Mouse (Mus musculus) embryonic fibroblast, embryonic 13.5 days (primary cell): ENCODE measurements at regions not wholly inside any gene's neighbourhood (a gene's known extent, or its start where the extent isn't known, plus 50 kb on each side); places are given as distances from the start of the nearest gene placed in this dataset.

Experiments
- H3K27ac ChIP-seq: 2 replicates; pipeline ENCODE4 v1.5.1; 2012; ENCODE audit warnings: low read length, control low read depth, inconsistent platforms; ENCODE audit not compliant: insufficient read depth
- H3K4me1 ChIP-seq: 2 replicates; pipeline ENCODE4 v1.6.1; 2011; ENCODE audit warnings: low read length; ENCODE audit not compliant: control insufficient read depth, insufficient read depth
- H3K4me3 ChIP-seq: 2 replicates; pipeline ENCODE4 v1.5.1; 2011; ENCODE audit warnings: mild to moderate bottlenecking, control low read depth, low read length; ENCODE audit not compliant: insufficient read depth
- CTCF ChIP-seq: IDR thresholded peaks from 2 replicates; pipeline ENCODE4 v1.5.1; 2011; ENCODE audit warnings: mild to moderate bottlenecking, control low read depth, low read length, moderate library complexity, borderline replicate concordance; ENCODE audit not compliant: insufficient read depth
- POLR2A ChIP-seq: IDR thresholded peaks from 2 replicates; pipeline ENCODE4 v1.6.1; 2011; ENCODE audit warnings: low read depth, mild to moderate bottlenecking, control low read depth, low read length, moderate library complexity

DNA sequence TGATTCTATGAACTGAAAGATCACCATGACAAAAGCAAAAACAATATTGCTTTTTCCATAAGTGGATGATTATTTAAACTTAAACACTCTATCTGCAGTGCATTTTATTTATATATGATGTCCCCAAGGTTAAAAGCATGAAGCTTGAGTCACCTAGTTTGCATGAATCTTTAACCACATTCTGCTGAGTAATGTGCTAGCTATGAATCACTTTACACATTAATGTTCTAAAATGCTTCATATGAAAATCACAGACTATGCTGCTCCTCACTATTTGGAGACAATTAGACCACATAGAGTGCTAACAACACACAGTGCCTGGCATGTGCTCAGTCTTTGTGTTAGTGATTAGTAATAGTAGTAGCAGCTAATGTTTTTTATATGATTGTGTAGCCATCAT lies 185.6 kb upstream of the Cxxc4 start:
- no peak overlapping the region for H3K4me3 ChIP-seq
- H3K4me1 ChIP-seq, result no peaks in the 10 kb centered on the region
- TF ChIP-seq CTCF (no peak), POLR2A (no peak)
- peak overlapping the region; percentile 80 for H3K27ac ChIP-seq

DNA sequence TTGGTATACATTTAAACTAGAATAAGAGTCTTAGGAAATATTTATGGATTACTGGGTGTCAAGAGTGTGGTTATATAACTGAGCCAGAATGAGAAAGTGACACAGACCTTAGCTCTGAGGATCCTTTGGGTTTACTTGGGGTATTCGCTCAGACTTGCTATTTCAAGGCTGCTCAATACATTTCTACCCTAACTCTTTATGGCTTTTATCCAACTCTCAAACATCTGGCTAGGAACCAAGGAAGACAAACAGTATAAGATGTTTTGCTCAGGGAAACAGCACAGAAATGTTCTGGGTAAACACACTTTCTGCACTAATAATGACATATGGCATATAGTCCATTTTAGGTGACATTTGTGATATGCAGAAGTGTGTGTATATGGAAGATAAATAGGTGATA lies 153.8 kb upstream of the Cxxc4 start:
- Histone ChIP-seq H3K27ac (no peak overlapping the region), H3K4me1 (no peaks in the 10 kb centered on the region), H3K4me3 (no peak overlapping the region)
- no peak for TF ChIP-seq POLR2A
- no peak for TF ChIP-seq CTCF

DNA sequence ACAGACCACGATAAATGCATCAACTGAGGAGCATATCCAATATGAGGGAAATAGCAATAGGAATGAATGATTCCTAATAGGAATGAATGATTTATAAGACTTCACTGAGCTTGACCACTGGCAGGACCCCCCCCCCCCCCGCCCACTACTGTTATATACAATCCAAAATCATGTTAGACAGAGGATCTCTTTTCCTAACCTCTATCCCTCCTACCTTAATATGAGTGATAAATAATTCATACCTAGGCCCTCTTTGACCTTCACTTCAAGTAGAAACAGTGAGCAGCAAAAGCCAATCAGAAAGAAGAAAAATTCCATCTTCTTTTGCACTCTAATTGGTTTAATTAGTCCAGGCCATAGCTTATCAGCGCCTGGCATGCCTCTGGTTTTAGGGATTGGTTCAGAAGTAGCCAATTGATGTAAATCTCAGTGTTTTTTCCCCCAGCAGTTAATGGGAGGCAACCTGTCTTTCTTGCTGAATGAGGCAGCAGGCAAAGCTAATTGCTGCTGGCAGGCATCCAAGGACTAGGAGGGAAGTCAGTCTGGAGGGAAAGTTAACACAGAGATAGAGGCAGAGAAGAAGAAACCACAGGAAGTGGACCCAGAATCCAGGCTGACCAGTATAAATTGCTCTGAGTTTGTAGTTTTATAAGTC lies 136.7 kb upstream of the Cxxc4 start:
- TF ChIP-seq POLR2A (no peak), CTCF (no peak)
- Histone ChIP-seq H3K4me3 (no peak overlapping the region), H3K4me1 (peaks cover 9% of the 10 kb centered on the region), H3K27ac (no peak overlapping the region)

DNA sequence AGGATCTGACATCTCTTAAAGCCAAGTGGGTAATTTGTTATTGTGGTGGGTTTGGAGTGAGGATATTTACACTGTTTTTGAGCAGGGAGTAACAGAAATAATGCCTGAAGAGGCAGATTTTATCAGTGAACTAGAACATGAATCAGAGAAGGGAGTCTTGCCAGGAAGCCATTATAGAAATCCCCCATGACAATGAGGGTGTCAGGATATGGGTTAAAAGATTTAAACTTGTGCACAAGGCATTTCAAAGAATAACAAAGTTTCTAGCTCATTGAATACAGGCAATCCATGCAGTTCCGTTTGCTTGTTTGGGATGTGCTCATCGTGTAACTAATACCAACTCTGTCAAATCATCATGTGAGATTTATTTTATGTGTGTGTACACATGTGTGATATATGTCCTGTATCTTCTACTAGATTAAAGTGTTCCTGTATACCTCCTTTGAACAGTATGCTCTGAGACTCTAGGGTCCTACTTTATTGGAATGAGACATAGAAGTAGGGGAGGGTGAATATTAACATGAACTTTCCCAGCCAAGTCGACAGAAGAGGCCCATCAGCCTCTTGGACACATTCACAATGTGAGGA lies 134.0 kb upstream of the Cxxc4 start:
- TF ChIP-seq CTCF (no peak), POLR2A (no peak)

DNA sequence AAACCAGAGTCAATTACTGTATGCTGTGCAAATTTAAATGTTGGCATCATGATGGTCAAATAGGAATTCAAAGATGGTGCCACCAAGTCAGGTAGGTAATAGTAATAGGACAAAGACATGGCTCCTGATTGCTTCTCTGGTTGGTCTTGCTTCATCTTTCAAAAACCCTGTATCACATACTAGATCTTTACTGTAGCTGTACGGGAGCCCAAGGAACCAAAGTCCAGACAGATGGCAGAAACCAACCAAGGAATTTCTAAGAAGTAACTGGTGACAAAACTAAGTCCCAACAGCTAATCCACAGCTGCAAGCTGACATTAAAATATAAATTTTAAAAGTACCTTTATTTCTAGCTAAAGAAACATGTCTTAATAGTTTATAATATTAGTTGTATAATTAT lies 131.7 kb upstream of the Cxxc4 start:
- TF ChIP-seq POLR2A, result no peak
- no peak for TF ChIP-seq CTCF

More for the DNA sequence above, 134.0 kb upstream of the Cxxc4 start:
- Histone ChIP-seq H3K27ac (no peak overlapping the region), H3K4me1 (peaks cover 5% of the 10 kb centered on the region), H3K4me3 (no peak overlapping the region)

DNA sequence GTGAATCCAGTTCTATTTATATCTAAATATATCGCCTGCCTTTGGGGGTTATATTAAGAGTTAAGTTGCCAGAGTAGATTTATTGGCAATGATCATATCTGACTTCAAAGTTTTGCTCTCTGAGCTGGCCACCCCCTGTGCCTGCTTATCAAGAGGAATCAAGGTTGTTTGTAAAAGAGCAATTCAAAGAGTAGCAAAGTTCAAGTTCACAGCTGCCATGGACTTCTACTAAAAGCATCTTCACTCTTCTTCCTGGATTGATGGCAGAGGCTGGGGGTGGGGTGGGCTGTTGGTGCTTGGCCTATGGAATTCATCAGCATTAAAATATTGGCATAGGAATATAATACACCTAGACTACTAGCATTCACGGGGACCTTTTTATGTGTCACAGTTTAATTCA lies 131.2 kb upstream of the Cxxc4 start:
- Histone ChIP-seq H3K4me3 (no peak overlapping the region), H3K27ac (no peak overlapping the region), H3K4me1 (peaks cover 2% of the 10 kb centered on the region)
- no peak for TF ChIP-seq POLR2A
- no peak for TF ChIP-seq CTCF

More for the DNA sequence above, 131.7 kb upstream of the Cxxc4 start:
- Histone ChIP-seq H3K4me1 (peaks cover 5% of the 10 kb centered on the region), H3K4me3 (no peak overlapping the region), H3K27ac (no peak overlapping the region)

DNA sequence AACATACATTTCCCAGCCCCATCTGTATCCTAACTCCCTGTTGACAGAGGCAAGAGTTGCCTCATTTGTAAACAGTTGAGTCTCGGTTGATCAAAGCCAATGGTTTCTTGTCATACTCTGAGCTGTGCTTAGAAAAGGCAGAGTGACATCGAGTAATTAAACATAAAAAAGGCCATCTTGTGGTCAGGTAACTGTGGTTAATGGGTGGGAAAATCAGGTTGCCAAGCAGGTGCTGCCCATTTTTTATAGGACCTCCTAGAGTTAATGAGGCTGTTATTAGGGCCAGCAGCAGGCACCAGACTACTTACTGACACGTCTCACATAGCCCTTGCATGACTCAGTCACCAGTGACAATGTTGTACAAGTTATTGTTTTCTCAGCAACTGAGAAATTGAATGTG lies 130.7 kb upstream of the Cxxc4 start:
- TF ChIP-seq CTCF (no peak), POLR2A (no peak)
- H3K27ac ChIP-seq, result no peak overlapping the region
- H3K4me3 ChIP-seq, result no peak overlapping the region

DNA sequence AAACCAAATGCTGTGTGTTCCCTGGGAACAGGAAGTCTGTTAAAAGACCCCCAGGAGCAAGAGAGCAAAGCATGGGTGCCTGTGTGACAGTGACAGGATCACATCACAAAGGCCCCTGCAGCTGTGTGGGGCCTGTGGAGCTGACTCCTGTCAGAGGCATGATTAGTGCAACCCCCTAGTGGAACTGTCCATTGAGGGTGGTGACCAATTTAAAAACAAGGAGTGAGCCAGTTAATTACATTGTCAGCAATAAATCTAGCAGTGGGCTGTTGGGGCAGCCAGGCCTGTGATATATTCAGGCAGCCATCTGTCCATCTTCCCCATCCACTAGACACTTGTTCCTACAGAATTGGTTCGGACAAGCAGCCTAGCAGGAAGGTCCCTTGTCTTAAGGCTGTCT lies 121.8 kb upstream of the Cxxc4 start:
- Histone ChIP-seq H3K27ac (no peak overlapping the region), H3K4me1 (no peaks in the 10 kb centered on the region), H3K4me3 (no peak overlapping the region)
- TF ChIP-seq CTCF (no peak), POLR2A (no peak)

More for the DNA sequence above, 130.7 kb upstream of the Cxxc4 start:
- H3K4me1 ChIP-seq, result no peaks in the 10 kb centered on the region

DNA sequence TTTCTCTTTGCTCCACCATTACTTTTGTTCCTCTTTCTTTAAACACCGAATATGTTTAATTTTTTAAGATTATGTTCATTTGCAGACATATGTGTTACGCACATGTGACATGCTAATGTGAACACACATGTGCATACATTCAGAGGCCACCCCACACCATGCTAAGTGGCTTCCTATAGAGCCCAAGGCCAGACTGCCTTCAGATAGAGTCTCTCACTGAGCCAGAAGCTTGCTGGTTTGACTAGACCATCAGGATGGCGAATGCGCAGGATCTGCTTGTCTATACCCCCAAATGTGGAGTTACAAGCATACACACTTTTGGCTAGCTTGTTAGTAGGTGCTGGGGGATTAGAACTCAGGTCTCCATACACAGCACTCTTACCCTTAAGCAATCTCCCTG lies 121.3 kb upstream of the Cxxc4 start:
- no peak overlapping the region for H3K27ac ChIP-seq
- no peaks in the 10 kb centered on the region for H3K4me1 ChIP-seq
- H3K4me3 ChIP-seq, result no peak overlapping the region
- TF ChIP-seq CTCF (no peak), POLR2A (no peak)

DNA sequence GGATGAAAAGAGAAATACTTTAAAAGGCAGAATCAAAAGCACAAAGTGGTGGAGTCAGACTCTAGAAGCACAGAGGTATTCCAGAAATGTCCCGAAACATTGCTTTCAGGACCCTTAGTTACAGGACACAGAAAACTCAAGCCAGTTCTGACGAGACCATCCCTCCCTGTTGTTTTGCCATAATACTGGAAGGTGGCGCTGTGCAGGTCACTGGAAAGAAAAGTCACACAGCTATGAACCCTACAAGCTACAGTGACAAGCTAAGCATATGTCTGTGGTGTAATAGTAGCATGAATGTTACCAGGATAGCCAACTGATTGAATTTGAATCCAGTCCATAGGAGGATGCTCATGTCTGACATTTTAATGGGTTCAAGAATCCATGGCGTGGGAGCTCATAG lies 117.4 kb upstream of the Cxxc4 start:
- TF ChIP-seq CTCF (no peak), POLR2A (no peak)
- H3K27ac ChIP-seq, result no peak overlapping the region
- no peak overlapping the region for H3K4me3 ChIP-seq
- H3K4me1 ChIP-seq, result no peaks in the 10 kb centered on the region
